Mouse (Mus musculus): ENCODE data around the gene Spg20.

DNA sequence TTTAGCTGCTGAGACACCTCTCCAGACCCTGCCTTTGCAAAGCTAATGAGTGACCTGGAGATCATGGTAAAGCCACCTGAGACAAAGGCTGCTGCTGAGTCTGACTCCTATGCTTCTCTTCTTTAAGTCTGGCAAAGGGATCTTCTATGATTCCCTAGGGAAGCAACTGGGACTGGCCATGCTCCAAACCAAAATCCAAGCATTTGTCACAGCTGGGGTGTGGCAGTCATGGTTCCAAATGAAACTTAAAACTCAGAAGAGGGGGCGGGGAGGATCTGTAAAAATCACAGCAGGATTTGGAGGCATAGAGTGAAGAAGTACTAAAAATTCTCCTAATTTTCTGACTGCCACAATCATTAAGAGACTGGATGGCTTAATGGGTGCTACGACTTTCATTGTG lies 14.7 kb upstream of the Spg20 start:
- TF ChIP-seq CTCF (IDR thresholded peaks at IDR 0.05) (no peak), EP300 (IDR thresholded peaks at IDR 0.05) (no peak)
